Mouse (Mus musculus): Measurements from ENCODE around the gene Fam174b.

Fam174b gene

GRCm38 (mm10) chr7:73785815-73786214 lies 45.7 kb downstream of the Fam174b start:
- ChIA-PET POLR2A (interaction anchor here in 1 of 4 experiments (1.0 kb wide), 1 partner anchor 14 kb away, joined by 4 read pairs; no protein-coding TSS in a partner anchor), CTCF (no interaction called here)

GRCm38 (mm10) chr7:73787513-73787912 lies 47.4 kb downstream of the Fam174b start:
- POLR2A ChIA-PET: no interaction called here
- CTCF ChIA-PET: no interaction called here

GRCm38 (mm10) chr7:73791096-73791495 lies 51.0 kb downstream of the Fam174b start:
- ChIA-PET POLR2A (interaction anchor here in 1 of 4 experiments (1.1 kb wide), 1 partner anchor 51 kb away, joined by 3 read pairs; the partner anchor contains the start of gene Fam174b), CTCF (no interaction called here)

- ChIA-PET POLR2A (no interaction called here), CTCF (interaction anchor here in 1 of 4 experiments (0.7 kb wide), 1 partner anchor 15 kb away, joined by 5 read pairs; no protein-coding TSS in a partner anchor)
Measured at GRCm38 (mm10) chr7:73792155-73792554, 52.1 kb downstream of the Fam174b start.

GRCm38 (mm10) chr7:73792641-73793040 lies 52.5 kb downstream of the Fam174b start:
- CTCF ChIA-PET: interaction anchor here in 1 of 4 experiments (0.6 kb wide), 1 partner anchor 137 kb away, joined by 7 read pairs; no protein-coding TSS in a partner anchor
- POLR2A ChIA-PET: interaction anchor here in 1 of 4 experiments (1.3 kb wide), 1 partner anchor 14 kb away, joined by 3 read pairs; no protein-coding TSS in a partner anchor

GRCm38 (mm10) chr7:73809261-73809660 lies 69.2 kb downstream of the Fam174b start:
- CTCF ChIA-PET: no interaction called here
- POLR2A ChIA-PET: interaction anchor here in 1 of 4 experiments (0.6 kb wide), 1 partner anchor 192 kb away, joined by 5 read pairs; no protein-coding TSS in a partner anchor

- ChIA-PET POLR2A (interaction anchor here in 2 of 4 experiments (0.6 to 1.2 kb wide), 2 partner anchors 42 to 216 kb away, joined by 3 read pairs; no protein-coding TSS in a partner anchor), CTCF (no interaction called here)
Measured at GRCm38 (mm10) chr7:73811439-73811838, 71.3 kb downstream of the Fam174b start.

GRCm38 (mm10) chr7:73812176-73812575 lies 72.1 kb downstream of the Fam174b start:
- ChIA-PET CTCF (no interaction called here), POLR2A (interaction anchor here in 2 of 4 experiments (0.7 to 1.2 kb wide), 4 partner anchors 36 to 153 kb away, joined by 3 read pairs; no protein-coding TSS in a partner anchor)

GRCm38 (mm10) chr7:73813887-73814286 lies 73.8 kb downstream of the Fam174b start:
- CTCF ChIA-PET: no interaction called here
- POLR2A ChIA-PET: no interaction called here

- POLR2A ChIA-PET: no interaction called here
- CTCF ChIA-PET: no interaction called here
Measured at GRCm38 (mm10) chr7:73814454-73814853, 74.4 kb downstream of the Fam174b start.

- ChIA-PET CTCF (no interaction called here), POLR2A (no interaction called here)
Measured at GRCm38 (mm10) chr7:73816255-73816996, 76.3 kb downstream of the Fam174b start.

GRCm38 (mm10) chr7:73819366-73819765 lies 79.3 kb downstream of the Fam174b start:
- ChIA-PET CTCF (interaction anchor here in 1 of 4 experiments (0.7 kb wide), 1 partner anchor 89 kb away, joined by 3 read pairs; no protein-coding TSS in a partner anchor), POLR2A (no interaction called here)

All from embryonic stem cell, embryonic (primary cell).